Mouse (Mus musculus): ENCODE results near the gene Tmprss11d. TPM values are rescaled to one million over a fixed set of nuclear protein-coding genes. Genes with fewer than 3 reads are reported as not detected.
"Not testable (repeated sequence)": the region's sequence is repeated elsewhere in the genome, so short reads cannot be mapped to it uniquely, and the experiment has no call there.

Tmprss11d gene
- polyA plus RNA-seq, 1 experiment, result 0.18 TPM

GRCm38 (mm10) chr5:86359412-86359985 lies 13.7 kb downstream of the Tmprss11d start:
- Histone ChIP-seq H3K4me3 (ENCODE audit: control insufficient read depth, insufficient read depth, low read length) (no peak overlapping the region), H3K36me3 (ENCODE audit: control insufficient read depth, insufficient read depth, low read length) (no peaks in the 10 kb centered on the region), H3K27ac (ENCODE audit: control insufficient read depth, insufficient read depth, low read length) (no peak overlapping the region), H3K4me1 (replicated peaks; ENCODE audit: control insufficient read depth, insufficient read depth, low read length) (no peaks in the 10 kb centered on the region), H3K27me3 (ENCODE audit: control insufficient read depth, insufficient read depth, low read length) (no peaks in the 10 kb centered on the region)
- DNase-seq, result no peak
- 87% methylated on average over 4 of the region's 4 CpGs for WGBS
- TF ChIP-seq CTCF (IDR thresholded peaks at IDR 0.05; ENCODE audit: borderline replicate concordance, control insufficient read depth, extremely low read depth, insufficient read depth, low read length, poor library complexity) (no peak), POLR2A (IDR thresholded peaks at IDR 0.05; ENCODE audit: control insufficient read depth, extremely low read depth, insufficient read depth, low read length, poor library complexity) (no peak)

GRCm38 (mm10) chr5:86352966-86353365 lies 20.3 kb downstream of the Tmprss11d start:
- H3K4me1 ChIP-seq (replicated peaks; ENCODE audit: control insufficient read depth, insufficient read depth, low read length), result no peaks in the 10 kb centered on the region
- no peak for DNase-seq
- 18% methylated on average over 7 of the region's 7 CpGs for WGBS
- H3K27ac ChIP-seq (ENCODE audit: control insufficient read depth, insufficient read depth, low read length), result no peak overlapping the region
- no peaks in the 10 kb centered on the region for H3K36me3 ChIP-seq (ENCODE audit: control insufficient read depth, insufficient read depth, low read length)
- no peaks in the 10 kb centered on the region for H3K27me3 ChIP-seq (ENCODE audit: control insufficient read depth, insufficient read depth, low read length)
- no peak overlapping the region for H3K4me3 ChIP-seq (ENCODE audit: control insufficient read depth, insufficient read depth, low read length)
- no peak for TF ChIP-seq POLR2A (IDR thresholded peaks at IDR 0.05; ENCODE audit: control insufficient read depth, extremely low read depth, insufficient read depth, low read length, poor library complexity)
- no peak for TF ChIP-seq CTCF (IDR thresholded peaks at IDR 0.05; ENCODE audit: borderline replicate concordance, control insufficient read depth, extremely low read depth, insufficient read depth, low read length, poor library complexity)

- H3K36me3 ChIP-seq (ENCODE audit: control insufficient read depth, insufficient read depth, low read length); H3K4me3 ChIP-seq (ENCODE audit: control insufficient read depth, insufficient read depth, low read length): not testable (repeated sequence)
- 52% methylated on average over 28 of the region's 30 CpGs for WGBS
Measured at GRCm38 (mm10) chr5:86318018-86318956, 54.9 kb downstream of the Tmprss11d start.

GRCm38 (mm10) chr5:86306116-86306515 lies 67.1 kb downstream of the Tmprss11d start:
- Histone ChIP-seq H3K36me3 (ENCODE audit: control insufficient read depth, insufficient read depth, low read length) (no peaks in the 10 kb centered on the region), H3K4me3 (ENCODE audit: control insufficient read depth, insufficient read depth, low read length) (no peak overlapping the region), H3K27me3 (ENCODE audit: control insufficient read depth, insufficient read depth, low read length) (no peaks in the 10 kb centered on the region), H3K4me1 (replicated peaks; ENCODE audit: control insufficient read depth, insufficient read depth, low read length) (no peaks in the 10 kb centered on the region), H3K27ac (ENCODE audit: control insufficient read depth, insufficient read depth, low read length) (no peak overlapping the region)
- no peak for TF ChIP-seq POLR2A (IDR thresholded peaks at IDR 0.05; ENCODE audit: control insufficient read depth, extremely low read depth, insufficient read depth, low read length, poor library complexity)
- 88% methylated on average over 5 of the region's 5 CpGs for WGBS
- no peak for DNase-seq

More at GRCm38 (mm10) chr5:86318018-86318956, 54.9 kb downstream of the Tmprss11d start:
- DNase-seq; H3K4me1 ChIP-seq (replicated peaks; ENCODE audit: control insufficient read depth, insufficient read depth, low read length); H3K27ac ChIP-seq (ENCODE audit: control insufficient read depth, insufficient read depth, low read length); H3K27me3 ChIP-seq (ENCODE audit: control insufficient read depth, insufficient read depth, low read length): not testable (repeated sequence)

DNA sequence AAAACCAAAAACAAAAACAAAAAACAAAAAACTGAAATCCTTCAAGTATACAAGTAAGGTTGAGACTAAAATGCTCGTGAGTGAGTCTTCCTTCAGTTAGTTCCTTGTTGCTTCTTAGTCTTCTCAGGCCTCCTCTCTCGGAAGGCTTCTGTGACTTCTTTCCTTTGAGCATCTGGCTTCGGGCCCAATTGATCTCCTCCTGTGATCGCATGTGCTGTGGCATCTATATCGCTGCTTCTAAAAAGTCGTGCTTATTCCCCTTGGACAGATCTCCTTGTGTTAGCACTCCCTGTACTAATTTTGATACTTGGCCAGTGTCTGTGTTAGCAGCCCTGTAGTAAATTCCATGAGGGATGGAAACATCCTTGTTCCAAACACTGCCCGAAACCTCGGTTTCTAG lies 69.3 kb downstream of the Tmprss11d start:
- TF ChIP-seq POLR2A (IDR thresholded peaks at IDR 0.05; ENCODE audit: control insufficient read depth, extremely low read depth, insufficient read depth, low read length, poor library complexity) (no peak), CTCF (IDR thresholded peaks at IDR 0.05; ENCODE audit: borderline replicate concordance, control insufficient read depth, extremely low read depth, insufficient read depth, low read length, poor library complexity) (no peak)
- DNase-seq, result no peak
- Histone ChIP-seq H3K27me3 (ENCODE audit: control insufficient read depth, insufficient read depth, low read length) (no peaks in the 10 kb centered on the region), H3K27ac (ENCODE audit: control insufficient read depth, insufficient read depth, low read length) (no peak overlapping the region), H3K36me3 (ENCODE audit: control insufficient read depth, insufficient read depth, low read length) (no peaks in the 10 kb centered on the region), H3K4me1 (replicated peaks; ENCODE audit: control insufficient read depth, insufficient read depth, low read length) (no peaks in the 10 kb centered on the region), H3K4me3 (ENCODE audit: control insufficient read depth, insufficient read depth, low read length) (no peak overlapping the region)
- WGBS, result 85% methylated on average over 8 of the region's 8 CpGs

GRCm38 (mm10) chr5:86289208-86289607 lies 84.0 kb downstream of the Tmprss11d start, which contains the start of gene Tmprss11c:
TSS of gene Tmprss11c (minus strand) at chr5:86289308.
- Histone ChIP-seq H3K27ac (ENCODE audit: control insufficient read depth, insufficient read depth, low read length) (no peak within 1 kb of the TSS), H3K4me3 (ENCODE audit: control insufficient read depth, insufficient read depth, low read length) (no peak within 1 kb of the TSS), H3K4me1 (replicated peaks; ENCODE audit: control insufficient read depth, insufficient read depth, low read length) (no peaks in the 10 kb centered on the region), H3K27me3 (ENCODE audit: control insufficient read depth, insufficient read depth, low read length) (no peaks in the 10 kb centered on the region), H3K36me3 (ENCODE audit: control insufficient read depth, insufficient read depth, low read length) (no peaks in the 10 kb centered on the region)
- no peak for DNase-seq
- 83% methylated on average over 4 of the region's 4 CpGs for WGBS
- TF ChIP-seq POLR2A (IDR thresholded peaks at IDR 0.05; ENCODE audit: control insufficient read depth, extremely low read depth, insufficient read depth, low read length, poor library complexity) (no peak), CTCF (IDR thresholded peaks at IDR 0.05; ENCODE audit: borderline replicate concordance, control insufficient read depth, extremely low read depth, insufficient read depth, low read length, poor library complexity) (no peak)

Other genes starting within 250 kb of the Tmprss11d start
- gene Uba6, start 200.6 kb downstream of the Tmprss11d start, polyA plus RNA-seq (2012; rRNA removed), result 2.3 and 3.0 TPM in 2 replicates
- gene Gnrhr, start 175.5 kb downstream of the Tmprss11d start, polyA plus RNA-seq (2012; rRNA removed), result not detected in 2 replicates
- gene Tmprss11c, start 84.1 kb downstream of the Tmprss11d start, polyA plus RNA-seq (2012; rRNA removed), result not detected in 2 replicates
- not detected in 2 replicates for gene Tmprss11a, start 95.6 kb upstream of the Tmprss11d start, polyA plus RNA-seq (2012; rRNA removed)
- gene Tmprss11g, start 145.2 kb upstream of the Tmprss11d start, polyA plus RNA-seq (2012; rRNA removed), result not detected in 2 replicates

Data from thymus, adult 2 months (tissue).